Mouse (Mus musculus): ENCODE measurements around the gene Zkscan5.
"Not testable (repeated sequence)": the region's sequence is repeated elsewhere in the genome, so short reads cannot be mapped to it uniquely, and the experiment has no call there.

- not testable (repeated sequence) for TF ChIP-seq CTCF, EP300 (IDR thresholded peaks at IDR 0.05; ENCODE audit: low read depth)
Observed at GRCm38 (mm10) chr5:145229283-145229682, 24.9 kb downstream of the Zkscan5 start.
